Mouse (Mus musculus): ENCODE data around the gene Lrrc23.

Gene Lrrc23

DNA sequence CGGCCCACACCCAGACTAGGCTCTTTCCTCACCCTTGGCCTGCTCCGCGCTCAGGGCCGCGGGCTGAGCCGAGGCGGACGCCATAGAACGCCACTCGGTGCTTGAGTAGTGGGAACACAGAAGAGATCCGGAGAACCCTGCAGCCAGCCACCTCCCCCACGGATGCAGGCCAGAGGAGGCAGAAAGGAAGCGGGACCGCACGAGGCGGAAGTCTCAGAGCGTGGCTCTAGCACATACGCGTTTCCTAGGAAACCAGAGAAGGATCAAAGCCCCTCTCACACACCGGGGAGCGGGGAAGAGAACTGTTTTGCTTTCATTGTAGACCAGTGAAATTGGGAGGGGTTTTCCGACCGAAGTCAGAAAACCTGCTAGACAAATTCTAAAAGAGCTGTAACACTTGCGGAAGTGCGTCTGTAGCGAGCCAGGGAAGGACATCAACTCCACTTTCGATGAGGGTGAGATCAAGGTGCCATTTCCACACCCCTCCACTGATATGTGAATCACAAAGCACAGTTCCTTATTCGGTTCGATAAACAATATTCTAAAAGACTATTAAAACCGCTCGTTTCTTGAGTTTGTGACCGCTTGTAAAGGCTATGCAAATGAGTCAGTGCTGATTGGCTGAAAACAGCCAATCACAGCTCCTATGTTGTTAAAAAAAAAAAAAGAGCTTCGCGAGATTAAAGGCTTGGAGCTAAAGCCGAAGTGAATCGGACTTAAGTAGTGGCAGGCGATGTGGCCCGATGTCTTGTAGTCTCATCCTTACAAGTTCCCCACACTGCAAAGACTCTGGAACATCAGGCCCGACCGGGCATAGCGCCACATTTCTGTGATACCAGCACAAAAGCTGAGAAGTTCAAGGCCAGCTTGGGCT is 38.4 kb downstream of the Lrrc23 start, which contains the start of gene Grcc10:
Gene Grcc10 (minus strand): TSS at position 487 of the 874 bp plus-strand sequence.
- peak; percentile 86 for DNase-seq (ENCODE audit: low spot score)

DNA sequence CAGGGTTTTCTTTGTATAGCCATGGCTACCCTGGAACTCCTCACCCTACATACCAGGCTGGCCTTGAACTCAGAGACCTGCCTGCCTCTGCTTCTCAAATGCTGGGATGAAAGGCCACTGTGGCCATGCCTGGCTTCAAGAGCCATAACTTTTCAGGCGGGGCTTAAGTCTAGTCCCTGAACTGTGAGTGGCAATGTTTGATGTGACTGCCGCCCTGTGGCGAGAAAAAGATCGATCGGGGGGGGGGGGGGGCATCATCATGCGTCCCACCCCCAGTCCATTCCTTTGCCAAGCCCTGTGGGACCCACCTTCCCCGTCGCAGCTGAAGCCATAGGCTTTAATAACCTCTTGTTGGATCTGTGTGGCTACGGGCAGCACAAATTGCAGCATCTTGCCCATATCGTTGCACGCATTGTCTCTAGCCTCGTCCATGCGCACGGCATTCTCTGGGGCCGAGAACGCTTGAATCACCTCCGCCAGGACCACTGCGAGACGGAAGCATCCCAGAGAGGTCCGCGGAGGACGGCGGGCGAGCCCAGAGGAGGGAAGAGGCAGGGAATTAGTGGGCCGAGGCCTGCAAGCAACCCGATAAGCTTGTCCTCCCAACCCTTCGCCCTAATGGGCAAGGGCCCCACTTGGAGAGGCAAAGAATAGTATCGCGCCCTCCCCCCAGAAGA is 39.2 kb downstream of the Lrrc23 start:
- DNase-seq (ENCODE audit: low spot score) = peak; percentile 38

DNA sequence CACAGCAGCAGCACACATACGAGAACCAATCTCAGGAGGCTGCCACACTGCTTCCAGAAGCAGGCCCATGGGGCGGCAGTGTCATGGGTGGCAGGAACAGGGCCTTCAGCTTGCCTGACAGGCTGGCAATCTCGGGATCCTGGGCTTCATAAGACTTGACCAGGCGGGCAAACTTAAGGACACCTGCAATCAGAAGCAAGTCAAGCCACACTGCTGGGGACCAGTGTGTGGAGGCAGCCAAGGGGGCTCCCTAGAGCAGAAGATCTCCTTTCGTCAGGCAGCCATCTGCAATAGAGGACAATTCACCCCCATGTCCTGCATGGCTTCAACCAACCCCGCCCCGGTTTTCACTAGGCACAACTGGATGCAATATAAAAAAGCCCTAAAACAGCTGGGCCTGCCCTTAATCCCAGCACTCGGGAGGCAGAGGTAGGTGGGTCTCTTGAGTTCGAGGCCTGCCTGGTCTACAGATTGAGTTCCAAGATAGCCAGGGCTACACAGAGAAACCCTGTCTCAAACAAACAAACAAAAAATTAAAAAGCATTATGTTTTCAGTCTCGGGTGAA is 40.2 kb downstream of the Lrrc23 start:
- no peak for DNase-seq (ENCODE audit: low spot score)

DNA sequence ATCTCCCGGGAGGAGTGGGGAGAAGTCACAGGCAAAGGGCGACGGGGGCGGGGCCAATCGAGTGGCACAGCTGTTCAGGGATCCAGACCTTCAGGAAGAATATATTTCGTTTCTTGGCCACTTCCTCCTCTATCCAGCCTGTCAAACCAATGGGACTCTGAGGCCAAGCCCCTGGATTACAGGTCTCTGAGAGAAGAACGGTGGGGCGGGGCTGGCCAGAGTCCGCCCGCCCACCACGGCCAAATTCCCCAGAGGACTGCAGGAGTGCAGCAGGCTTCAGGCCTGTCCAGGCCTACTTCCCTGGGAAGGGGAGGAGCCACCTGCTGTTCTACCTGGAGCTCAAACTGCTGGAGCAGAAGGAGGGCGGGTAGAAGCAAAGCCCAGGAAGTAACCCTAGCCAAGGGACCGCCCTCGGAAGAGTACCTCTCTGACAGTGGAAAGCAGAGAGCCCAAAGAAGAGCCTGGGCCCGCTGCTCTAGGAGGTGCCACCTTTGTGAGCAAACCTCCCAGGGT is 41.0 kb downstream of the Lrrc23 start, which contains the start of gene Ptpn6:
Gene Ptpn6 (minus strand): TSS at position 204 of the 513 bp plus-strand sequence.
- peak; percentile 86 for DNase-seq (ENCODE audit: low spot score)

DNA sequence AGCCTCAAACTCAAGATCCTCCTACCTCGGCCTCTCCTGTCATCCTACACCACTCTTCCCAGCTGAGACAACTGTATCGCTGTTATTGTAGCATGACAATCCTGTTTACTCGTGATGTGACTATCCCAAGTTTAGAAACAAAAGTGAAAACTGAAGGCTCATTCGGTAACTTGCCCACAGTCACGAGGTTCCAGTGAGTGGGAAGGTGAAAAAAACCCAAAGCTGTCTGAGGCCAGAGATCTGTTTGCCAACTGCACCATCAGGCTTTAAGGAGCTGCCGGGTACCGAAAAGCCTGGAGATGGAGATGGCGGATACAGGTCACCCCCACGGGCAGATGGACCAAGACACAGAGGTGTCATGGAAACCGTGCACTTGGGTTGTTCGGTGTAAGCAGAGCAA is 42.5 kb downstream of the Lrrc23 start:
- DNase-seq (ENCODE audit: low spot score) = no peak

DNA sequence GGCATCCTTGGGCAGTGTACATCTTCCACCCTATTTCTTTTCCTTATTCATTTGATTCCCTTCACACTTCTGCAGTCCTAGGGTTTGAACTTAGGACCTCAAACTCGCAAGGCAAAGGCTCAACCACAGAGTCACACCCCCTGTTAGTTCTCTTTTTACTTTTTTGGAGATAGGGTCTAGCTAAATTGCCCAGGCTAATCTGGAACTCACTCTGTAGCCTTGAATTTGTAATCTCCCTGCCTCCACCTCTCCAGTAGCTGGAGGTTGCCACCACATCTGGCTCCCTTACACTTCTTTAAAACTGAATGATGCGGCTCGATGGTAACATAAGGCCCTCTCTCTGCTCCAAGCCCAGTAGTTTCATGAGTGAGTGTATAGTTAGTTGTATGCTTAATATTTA is 45.1 kb downstream of the Lrrc23 start:
- DNase-seq (ENCODE audit: low spot score) = no peak

DNA sequence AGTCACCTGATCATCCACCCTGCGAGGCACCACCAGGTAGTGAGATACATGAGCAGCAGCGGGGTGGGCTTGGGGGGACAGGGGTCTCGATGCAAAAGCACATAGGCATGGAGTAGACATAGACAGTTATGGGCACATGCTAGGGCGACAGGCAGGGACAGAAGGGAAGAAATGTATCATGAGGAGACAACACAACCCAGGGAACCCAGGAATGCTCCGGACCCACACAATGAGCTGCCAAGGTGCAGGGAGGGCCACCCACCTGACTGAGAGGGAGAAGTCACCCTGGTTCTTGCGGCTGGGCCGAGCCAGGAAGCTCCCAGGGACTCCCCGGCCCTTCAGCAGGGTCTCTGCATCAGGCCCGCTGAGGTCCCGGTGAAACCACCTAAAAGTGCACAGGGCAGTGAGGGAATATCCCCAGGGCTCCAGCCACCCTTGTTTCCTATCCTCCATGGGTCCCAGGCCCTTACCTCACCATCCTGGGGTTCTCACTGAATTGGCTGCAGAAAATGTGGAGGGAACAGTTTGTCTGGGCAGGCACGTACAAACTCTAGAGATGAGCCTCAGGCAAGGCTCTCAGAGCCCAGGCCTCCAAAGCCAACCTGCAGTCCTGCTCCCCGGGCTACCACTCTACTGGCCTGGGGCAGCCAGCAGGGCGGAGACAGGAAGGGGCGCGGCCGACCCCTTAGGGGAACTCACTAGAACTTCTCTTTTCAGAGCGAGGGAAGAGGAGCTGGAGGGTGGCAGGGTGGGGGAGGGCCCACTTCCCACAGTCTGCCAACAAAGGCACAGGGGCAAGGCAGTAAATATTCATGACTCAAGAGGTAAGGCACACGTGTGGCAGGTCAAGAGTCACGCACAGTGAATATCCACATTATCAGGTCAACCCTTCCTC is 46.8 kb downstream of the Lrrc23 start:
- peak; percentile 32 for DNase-seq (ENCODE audit: low spot score)

DNA sequence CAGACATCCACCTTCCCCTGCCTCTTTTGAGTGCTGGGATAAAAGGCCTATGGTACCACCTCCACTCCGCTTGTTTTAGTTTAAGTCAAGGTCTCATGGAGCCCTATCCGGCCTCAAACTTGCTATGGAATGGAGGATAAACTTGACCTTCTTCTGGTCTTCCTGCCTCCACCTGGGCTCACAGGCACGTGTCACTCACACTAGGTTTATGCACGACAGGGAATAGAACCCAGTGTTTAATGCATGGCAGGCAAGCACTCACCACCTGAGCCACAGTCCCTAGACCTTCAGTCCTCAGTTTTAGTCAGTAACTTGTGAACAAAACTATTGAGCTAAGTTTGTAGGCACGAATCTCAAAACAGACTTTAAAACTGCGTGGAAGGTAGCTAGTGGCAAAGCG is 48.5 kb downstream of the Lrrc23 start:
- no peak for DNase-seq (ENCODE audit: low spot score)

DNA sequence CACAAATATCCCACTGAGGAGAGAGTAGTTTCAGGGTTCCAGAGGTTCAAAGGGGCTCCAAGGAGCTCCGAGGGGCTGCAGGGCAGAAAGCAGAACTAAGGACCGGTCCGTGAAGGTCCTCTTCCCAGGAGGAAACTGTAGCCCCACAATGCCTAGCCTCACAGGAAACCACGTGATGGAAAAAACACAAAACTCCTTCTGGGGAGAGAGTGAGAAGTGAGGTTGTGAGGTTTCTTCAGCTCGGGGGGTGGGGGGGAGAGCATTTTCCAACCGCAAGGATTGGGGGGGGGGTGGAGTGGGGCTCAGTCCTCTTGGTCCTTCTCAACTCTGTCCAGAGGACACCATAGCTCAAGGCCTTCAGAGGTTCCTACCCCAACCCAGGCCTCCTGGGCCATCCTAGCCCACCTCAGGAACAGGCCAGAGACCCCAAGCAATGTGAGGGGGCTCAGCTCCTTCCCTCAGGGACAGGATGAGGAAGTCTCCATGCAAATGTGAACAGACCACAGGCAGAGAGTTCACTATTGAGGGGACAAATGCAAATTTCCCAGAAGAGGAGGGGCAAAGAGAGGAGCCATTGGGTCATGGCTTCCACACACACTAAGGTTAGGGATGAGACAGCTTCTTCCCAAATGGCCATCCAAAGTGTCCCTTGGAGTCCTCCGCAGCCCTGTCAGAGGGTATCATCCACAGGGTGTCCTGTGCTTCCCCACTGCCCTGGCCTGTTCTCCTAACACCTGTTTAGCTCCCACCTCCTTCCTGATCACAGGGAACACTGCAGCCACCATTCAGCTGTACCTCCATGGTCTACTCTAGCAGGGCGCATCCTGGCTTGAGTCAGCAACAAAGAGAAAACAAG is 49.4 kb downstream of the Lrrc23 start:
- DNase-seq (ENCODE audit: low spot score) = no peak

DNA sequence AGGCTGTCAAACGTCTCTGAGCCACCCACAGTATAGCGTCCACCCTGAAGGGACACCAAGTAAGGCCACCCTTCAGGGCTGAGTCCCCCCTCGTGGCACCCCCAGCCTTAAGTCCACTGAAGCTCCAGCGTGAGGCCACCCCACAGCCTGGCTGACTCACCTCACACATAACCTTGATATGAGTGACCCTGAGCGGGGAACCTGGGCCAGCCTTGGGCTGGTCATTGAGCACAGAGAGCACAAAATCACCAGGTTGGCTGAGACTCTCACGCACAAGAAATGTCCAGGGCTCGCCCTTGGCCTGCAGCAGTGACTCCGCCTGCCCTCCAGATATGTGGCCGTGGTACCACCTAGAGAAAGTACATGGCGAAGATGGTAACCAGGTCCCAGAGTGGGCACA is 50.9 kb downstream of the Lrrc23 start:
- DNase-seq (ENCODE audit: low spot score) = no peak

DNA sequence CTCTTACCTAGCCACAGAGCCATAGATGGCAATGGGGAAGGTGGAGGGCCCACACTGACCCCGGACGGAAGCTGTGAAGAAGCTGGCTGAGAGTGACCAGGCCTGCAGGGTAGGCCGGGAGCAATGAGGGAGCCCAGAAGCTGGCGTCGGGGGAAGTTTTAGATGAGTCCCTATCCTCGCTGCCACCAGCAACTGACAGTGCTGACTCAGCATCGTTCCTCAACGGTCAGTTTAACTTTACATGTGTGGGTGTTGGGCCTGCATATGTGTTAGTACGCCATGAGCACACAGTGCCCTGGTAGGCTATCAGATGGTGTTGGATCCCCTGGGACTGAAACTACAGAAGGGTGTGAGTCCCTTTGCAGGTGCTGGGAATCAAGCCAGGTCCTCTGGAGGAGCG is 55.1 kb downstream of the Lrrc23 start:
- no peak for DNase-seq (ENCODE audit: low spot score)

DNA sequence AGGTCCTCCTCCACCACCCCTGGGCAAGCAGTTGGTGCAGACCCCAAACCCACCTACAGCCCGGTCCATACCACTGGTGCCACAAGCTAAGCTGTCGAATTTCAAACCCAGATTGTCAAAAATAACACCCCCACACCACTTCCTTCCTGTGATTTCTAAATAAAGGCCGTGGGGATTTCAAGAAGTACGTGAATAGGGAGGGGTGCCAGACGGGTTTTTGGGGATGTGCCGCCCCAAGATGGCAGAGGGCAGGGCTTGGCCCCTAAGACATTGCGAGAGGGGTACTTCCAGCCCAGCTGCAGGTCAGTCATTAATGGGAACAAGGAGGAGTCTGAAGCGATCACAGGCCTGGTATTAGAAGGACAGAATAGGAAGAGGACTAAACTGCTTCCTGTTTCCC is 56.0 kb downstream of the Lrrc23 start:
- no peak for DNase-seq (ENCODE audit: low spot score)

DNA sequence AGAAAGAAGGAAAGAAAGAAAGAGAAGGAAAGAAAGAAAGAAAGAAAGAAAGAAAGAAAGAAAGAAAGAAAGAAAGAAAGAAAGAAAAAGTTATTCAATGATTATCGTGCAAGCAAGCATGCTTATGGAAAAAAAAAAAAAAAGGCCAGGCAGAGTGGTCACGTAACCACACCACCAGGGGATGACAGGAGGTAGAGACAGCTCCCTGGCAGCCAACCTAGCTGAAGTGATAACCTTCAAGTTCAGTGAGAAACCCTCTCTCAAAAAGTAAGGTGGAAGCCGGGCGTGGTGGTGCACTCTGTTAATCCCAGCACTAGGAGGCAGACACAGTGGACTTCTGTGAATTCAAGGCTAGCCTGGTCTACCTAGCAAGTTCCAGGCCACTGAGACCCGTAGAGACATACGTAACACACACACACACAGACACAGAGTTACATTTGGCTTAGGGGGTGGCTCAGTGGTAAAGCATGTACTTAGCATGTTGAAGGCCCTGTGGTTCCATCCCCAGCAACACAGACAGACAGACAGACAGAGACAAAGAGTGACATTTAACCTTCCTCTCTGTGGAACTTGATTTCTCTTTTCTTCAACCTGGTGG is 56.6 kb downstream of the Lrrc23 start:
- no peak for DNase-seq (ENCODE audit: low spot score)

DNA sequence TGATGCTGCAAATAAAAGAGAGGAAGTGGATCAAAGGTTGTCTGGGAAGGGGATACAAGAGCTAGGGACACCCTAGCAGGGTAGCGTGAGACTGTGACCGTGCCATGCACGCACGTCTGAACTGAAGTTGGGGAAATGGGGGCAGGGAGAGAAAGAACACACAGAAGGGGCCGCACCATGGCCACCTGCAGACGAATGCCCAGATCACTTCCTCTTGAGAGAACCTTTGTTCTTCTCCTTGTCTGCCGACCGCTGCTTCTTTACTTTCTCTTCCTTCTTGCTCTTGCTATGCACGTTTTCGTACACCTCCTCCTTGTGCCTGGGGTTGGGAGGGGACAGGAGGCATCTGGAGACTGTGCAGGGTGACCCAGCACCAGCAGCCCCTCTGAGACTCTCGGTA is 58.6 kb downstream of the Lrrc23 start:
- DNase-seq (ENCODE audit: low spot score) = no peak

Data from urinary bladder, postnatal 14 days (tissue).